Mouse (Mus musculus): ENCODE measurements around the gene Camk2d.

The Camk2d gene

GRCm38 (mm10) chr3:126735211-126735610, 139.1 kb downstream of the Camk2d start:
- in situ Hi-C loops (cut with MboI; ENCODE audit: low sequenced_read_pairs) = no loop called here

- in situ Hi-C loops (cut with MboI; ENCODE audit: low sequenced_read_pairs) = no loop called here
Measured at GRCm38 (mm10) chr3:126737128-126737527, 141.0 kb downstream of the Camk2d start.

- in situ Hi-C loops (cut with MboI; ENCODE audit: low sequenced_read_pairs) = no loop called here
Measured at GRCm38 (mm10) chr3:126740146-126740545, 144.0 kb downstream of the Camk2d start.

- in situ Hi-C loops (cut with MboI; ENCODE audit: low sequenced_read_pairs) = no loop called here
Measured at GRCm38 (mm10) chr3:126744432-126745133, 148.5 kb downstream of the Camk2d start.

- in situ Hi-C loops (cut with MboI; ENCODE audit: low sequenced_read_pairs) = no loop called here
Measured at GRCm38 (mm10) chr3:126746148-126746803, 150.2 kb downstream of the Camk2d start.

GRCm38 (mm10) chr3:126747628-126748027, 151.5 kb downstream of the Camk2d start:
- in situ Hi-C loops (cut with MboI; ENCODE audit: low sequenced_read_pairs) = no loop called here

GRCm38 (mm10) chr3:126751377-126752098, 155.4 kb downstream of the Camk2d start:
- in situ Hi-C loops (cut with MboI; ENCODE audit: low sequenced_read_pairs) = loop anchor here (25.0 kb wide), 1 partner anchor 139 kb away; no protein-coding TSS in a partner anchor

GRCm38 (mm10) chr3:126752978-126753377, 156.9 kb downstream of the Camk2d start:
- in situ Hi-C loops (cut with MboI; ENCODE audit: low sequenced_read_pairs) = loop anchor here (25.0 kb wide), 1 partner anchor 141 kb away; no protein-coding TSS in a partner anchor

- in situ Hi-C loops (cut with MboI; ENCODE audit: low sequenced_read_pairs) = loop anchor here (25.0 kb wide), 1 partner anchor 146 kb away; no protein-coding TSS in a partner anchor
Measured at GRCm38 (mm10) chr3:126758398-126758797, 162.3 kb downstream of the Camk2d start.

- in situ Hi-C loops (cut with MboI; ENCODE audit: low sequenced_read_pairs) = loop anchor here (25.0 kb wide), 1 partner anchor 148 kb away; no protein-coding TSS in a partner anchor
Measured at GRCm38 (mm10) chr3:126760608-126761007, 164.5 kb downstream of the Camk2d start.

- in situ Hi-C loops (cut with MboI; ENCODE audit: low sequenced_read_pairs) = loop anchor here (25.0 kb wide), 1 partner anchor 152 kb away; no protein-coding TSS in a partner anchor
Measured at GRCm38 (mm10) chr3:126764745-126765144, 168.6 kb downstream of the Camk2d start.

- in situ Hi-C loops (cut with MboI; ENCODE audit: low sequenced_read_pairs) = loop anchor here (25.0 kb wide), 1 partner anchor 158 kb away; no protein-coding TSS in a partner anchor
Measured at GRCm38 (mm10) chr3:126770056-126770455, 174.0 kb downstream of the Camk2d start.

GRCm38 (mm10) chr3:126771032-126771431, 174.9 kb downstream of the Camk2d start:
- in situ Hi-C loops (cut with MboI; ENCODE audit: low sequenced_read_pairs) = loop anchor here (25.0 kb wide), 1 partner anchor 159 kb away; no protein-coding TSS in a partner anchor

GRCm38 (mm10) chr3:126771541-126771940, 175.4 kb downstream of the Camk2d start:
- in situ Hi-C loops (cut with MboI; ENCODE audit: low sequenced_read_pairs) = loop anchor here (25.0 kb wide), 1 partner anchor 159 kb away; no protein-coding TSS in a partner anchor

- in situ Hi-C loops (cut with MboI; ENCODE audit: low sequenced_read_pairs) = no loop called here
Measured at GRCm38 (mm10) chr3:126776001-126776400, 179.9 kb downstream of the Camk2d start.

- in situ Hi-C loops (cut with MboI; ENCODE audit: low sequenced_read_pairs) = no loop called here
Measured at GRCm38 (mm10) chr3:126777101-126777500, 181.0 kb downstream of the Camk2d start.

- in situ Hi-C loops (cut with MboI; ENCODE audit: low sequenced_read_pairs) = no loop called here
Measured at GRCm38 (mm10) chr3:126777879-126778278, 181.8 kb downstream of the Camk2d start.

- in situ Hi-C loops (cut with MboI; ENCODE audit: low sequenced_read_pairs) = no loop called here
Measured at GRCm38 (mm10) chr3:126780014-126780615, 184.0 kb downstream of the Camk2d start.

GRCm38 (mm10) chr3:126793035-126793964, 197.2 kb downstream of the Camk2d start:
- in situ Hi-C loops (cut with MboI; ENCODE audit: low sequenced_read_pairs) = no loop called here

GRCm38 (mm10) chr3:126795904-126796303, 199.8 kb downstream of the Camk2d start:
- in situ Hi-C loops (cut with MboI; ENCODE audit: low sequenced_read_pairs) = no loop called here

All from CH12F3 (cell line).